Mouse (Mus musculus) intestine, embryonic 14.5 days (tissue): Measurements from ENCODE around the gene Dgka. TPM values are rescaled to one million over a fixed set of nuclear protein-coding genes. Genes with fewer than 3 reads are reported as not detected.

Experiments used
- ATAC-seq: fragments of 200-750 bp; cut with Nextera tagmentation; replicated peaks from 2 replicates; pipeline ENCODE4 v1.8.0; 2017; ENCODE audit warnings: low read depth, moderate number of reproducible peaks, moderate TSS enrichment, moderate library complexity; ENCODE audit not compliant: low FRiP score, low TSS enrichment
- DNase-seq: peaks from one replicate; pipeline ENCODE4 v3.0.0-alpha.2; 2018; ENCODE audit warnings: low spot score
- H3K27ac ChIP-seq: fragments of 300-500 bp; sonication (generic); 2 replicates; pipeline ENCODE4 v1.5.1; 2014; ENCODE audit warnings: low read depth, mild to moderate bottlenecking, control low read depth
- H3K27me3 ChIP-seq: fragments of 300-500 bp; sonication (generic); replicated peaks from 2 replicates; pipeline ENCODE4 v1.6.1; 2014; ENCODE audit warnings: low read length, control low read depth; ENCODE audit not compliant: control insufficient read depth, insufficient read depth
- H3K36me3 ChIP-seq: fragments of 300-500 bp; sonication (generic); 2 replicates; pipeline ENCODE4 v1.6.1; 2014; ENCODE audit warnings: low read length, control low read depth; ENCODE audit not compliant: control insufficient read depth, insufficient read depth
- H3K4me1 ChIP-seq: fragments of 300-500 bp; sonication (generic); replicated peaks from 2 replicates; pipeline ENCODE4 v1.6.1; 2014; ENCODE audit warnings: low read length, control low read depth, mixed read lengths; ENCODE audit not compliant: control insufficient read depth, insufficient read depth
- H3K4me2 ChIP-seq: fragments of 300-500 bp; sonication (generic); 2 replicates; pipeline ENCODE4 v1.6.1; 2014; ENCODE audit warnings: low read length
- H3K4me3 ChIP-seq: fragments of 300-500 bp; sonication (generic); 2 replicates; pipeline ENCODE4 v1.5.1; 2014; ENCODE audit warnings: low read depth, low read length, control low read depth, mixed read lengths
- H3K9ac ChIP-seq: fragments of 300-500 bp; sonication (generic); 2 replicates; pipeline ENCODE4 v1.6.1; 2014; ENCODE audit warnings: mild to moderate bottlenecking, low read length
- H3K9me3 ChIP-seq: fragments of 300-500 bp; sonication (generic); 2 replicates; pipeline ENCODE4 v1.6.1; 2016; ENCODE audit warnings: low read length, control low read depth; ENCODE audit not compliant: control insufficient read depth
- WGBS: fragments of 180-500 bp; shearing (Covaris S2); extraction: QIAGEN DNeasy Blood & Tissue Kit; methylation state at CpG from one replicate; pipeline ENCODE4 v1.1.7; 2014; 5-methylcytosine and 5-hydroxymethylcytosine counted together
- polyA plus RNA-seq: library from polyadenylated mRNA; unstranded; fragments of >200 nt; fragmentation: Nextera tagmentation; extraction: Ambion mirVana; gene quantifications from 2 replicates; pipeline ENCODE4 v1.2.1, GENCODE M21; 2014

The Dgka gene
- polyA plus RNA-seq = 5.9 and 7.7 TPM in 2 replicates

DNA sequence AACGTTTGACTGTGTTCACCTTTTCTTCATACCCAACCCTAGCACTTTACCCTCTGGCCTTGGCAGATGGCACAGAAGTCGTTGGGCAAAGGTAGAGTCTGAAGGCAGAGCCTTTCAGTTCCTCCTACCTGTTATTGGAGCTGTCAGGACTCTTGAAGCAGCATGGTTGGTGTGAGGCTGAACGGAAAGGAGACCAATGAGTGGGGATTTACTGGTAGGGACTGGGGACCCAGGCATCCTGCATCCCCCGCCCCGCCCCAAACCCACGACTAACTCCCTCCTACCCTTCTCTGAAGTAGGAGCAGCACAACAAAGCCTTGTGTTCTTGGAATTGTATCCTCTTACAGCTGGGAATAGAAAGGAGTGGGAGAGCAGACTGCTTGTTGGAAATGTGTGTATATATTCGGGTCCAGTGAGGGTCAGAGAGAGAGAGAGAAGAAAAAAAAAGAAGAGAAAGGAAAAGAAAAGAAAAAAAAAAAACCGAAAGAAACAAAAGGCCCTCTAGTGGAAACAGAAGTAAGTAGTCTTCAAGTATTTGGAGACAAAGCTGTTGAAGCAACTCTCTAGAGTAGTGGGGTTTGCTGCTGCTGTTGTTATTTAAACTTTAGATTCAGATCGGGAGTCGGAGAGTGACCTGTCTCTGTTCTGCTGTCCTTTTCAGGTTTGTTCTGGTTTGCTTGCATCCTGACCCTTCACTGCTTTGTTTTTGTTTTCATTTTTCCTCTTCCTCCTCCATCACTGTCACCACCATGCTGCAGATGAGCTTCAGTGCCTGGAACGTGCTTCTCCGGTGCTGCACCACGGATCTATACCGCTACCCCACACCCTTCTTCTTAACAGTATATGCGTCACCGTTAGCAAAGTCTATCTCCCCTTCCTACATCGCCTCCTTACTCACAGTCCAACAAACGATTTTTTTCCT, at the start of gene Dgka:
Gene Dgka (minus strand): TSS at position 176 of the 922 bp plus-strand sequence.
- Histone ChIP-seq H3K27ac (no peak within 1 kb of the TSS), H3K9me3 (no peaks in the 10 kb centered on the region), H3K27me3 (peaks cover 10% of the 10 kb centered on the region), H3K4me1 (peaks cover 1% of the 10 kb centered on the region), H3K36me3 (no peaks in the 10 kb centered on the region), H3K4me2 (peak within 1 kb of the TSS; percentile 96), H3K4me3 (peak within 1 kb of the TSS; percentile 62), H3K9ac (peak within 1 kb of the TSS; percentile 63)
- WGBS = 21% methylated on average over 18 of the region's 18 CpGs
- peak; percentile 65 for DNase-seq
- no peak for ATAC-seq

DNA sequence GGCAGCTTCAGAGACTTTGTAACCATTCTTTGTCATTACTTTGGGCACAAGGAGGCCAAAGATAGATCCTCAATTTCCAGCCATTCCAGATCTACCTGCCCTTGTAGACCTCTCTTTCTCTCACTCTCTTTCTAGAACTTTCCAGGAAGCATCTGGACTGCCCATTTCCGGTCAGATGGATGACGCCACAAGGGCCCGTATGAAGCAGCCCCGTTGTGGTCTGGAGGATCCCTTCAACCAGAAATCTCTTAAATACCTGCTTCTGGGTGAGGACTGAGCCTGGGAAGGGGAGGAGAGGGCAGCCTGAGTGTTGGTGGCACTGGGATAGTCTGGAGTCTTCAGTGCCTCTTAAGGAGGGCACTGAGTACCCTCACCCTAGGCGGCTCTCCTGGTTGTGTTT, 49.7 kb upstream of the Dgka start:
- Histone ChIP-seq H3K9me3 (no peaks in the 10 kb centered on the region), H3K27ac (no peak overlapping the region), H3K4me1 (no peaks in the 10 kb centered on the region), H3K4me2 (no peak overlapping the region), H3K4me3 (no peak overlapping the region), H3K36me3 (0 out of 2 replicates have a peak, but pooled peaks cover 5% of the 10 kb centered on the region), H3K9ac (no peak overlapping the region), H3K27me3 (no peaks in the 10 kb centered on the region)
- 94% methylated on average over 5 of the region's 5 CpGs for WGBS
- no peak for DNase-seq
- ATAC-seq = no peak

DNA sequence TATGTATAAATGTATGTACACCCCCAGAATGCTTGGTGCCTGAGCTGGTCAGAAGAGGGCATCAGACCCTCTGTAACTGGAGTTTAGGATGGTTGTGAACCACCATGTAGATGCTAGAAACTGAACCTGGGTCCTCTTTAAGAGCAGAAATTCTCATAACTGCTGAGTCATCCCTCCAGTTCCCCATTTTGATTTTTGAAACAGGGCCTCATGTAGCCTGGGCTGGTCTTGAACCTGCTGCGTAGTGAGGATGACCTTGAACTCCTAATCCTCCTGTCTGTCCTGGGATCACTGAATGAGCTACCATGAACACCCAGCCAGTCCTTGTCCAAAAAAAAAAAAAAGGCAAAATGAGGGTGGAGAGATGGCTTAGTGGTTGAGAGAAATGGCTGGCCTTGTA, 48.6 kb upstream of the Dgka start:
- Histone ChIP-seq H3K9me3 (no peaks in the 10 kb centered on the region), H3K4me3 (no peak overlapping the region), H3K9ac (no peak overlapping the region), H3K4me2 (no peak overlapping the region), H3K4me1 (no peaks in the 10 kb centered on the region), H3K27me3 (no peaks in the 10 kb centered on the region), H3K27ac (no peak overlapping the region), H3K36me3 (no peaks in the 10 kb centered on the region)
- no peak for ATAC-seq
- no peak for DNase-seq
- 88% methylated on average over 1 of the region's 1 CpGs for WGBS

DNA sequence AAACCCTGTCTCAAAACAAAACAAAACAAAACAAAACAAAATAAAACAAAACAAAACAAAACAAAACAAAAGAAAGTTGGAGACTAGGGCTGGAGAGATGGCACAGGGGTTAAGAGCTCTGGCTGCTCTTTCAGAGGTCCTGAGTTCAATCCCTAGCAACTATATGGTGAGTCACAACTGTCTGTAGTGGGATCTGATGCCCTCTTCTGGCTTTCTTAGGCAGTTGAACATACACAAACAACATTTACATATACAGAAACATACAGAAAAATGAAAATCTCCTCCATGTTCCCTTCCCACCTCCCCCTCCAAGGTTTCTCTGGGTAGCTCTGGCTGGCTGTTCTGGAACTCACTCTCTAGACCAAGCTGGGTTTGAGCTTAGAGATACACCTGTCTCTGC, 47.4 kb upstream of the Dgka start:
- no peak for DNase-seq
- H3K27ac ChIP-seq = no peak overlapping the region
- no peaks in the 10 kb centered on the region for H3K4me1 ChIP-seq
- H3K36me3 ChIP-seq = no peaks in the 10 kb centered on the region
- no peak overlapping the region for H3K4me2 ChIP-seq
- ATAC-seq = no peak
- no peak overlapping the region for H3K4me3 ChIP-seq
- H3K9ac ChIP-seq = no peak overlapping the region
- no peaks in the 10 kb centered on the region for H3K27me3 ChIP-seq
- no peaks in the 10 kb centered on the region for H3K9me3 ChIP-seq

DNA sequence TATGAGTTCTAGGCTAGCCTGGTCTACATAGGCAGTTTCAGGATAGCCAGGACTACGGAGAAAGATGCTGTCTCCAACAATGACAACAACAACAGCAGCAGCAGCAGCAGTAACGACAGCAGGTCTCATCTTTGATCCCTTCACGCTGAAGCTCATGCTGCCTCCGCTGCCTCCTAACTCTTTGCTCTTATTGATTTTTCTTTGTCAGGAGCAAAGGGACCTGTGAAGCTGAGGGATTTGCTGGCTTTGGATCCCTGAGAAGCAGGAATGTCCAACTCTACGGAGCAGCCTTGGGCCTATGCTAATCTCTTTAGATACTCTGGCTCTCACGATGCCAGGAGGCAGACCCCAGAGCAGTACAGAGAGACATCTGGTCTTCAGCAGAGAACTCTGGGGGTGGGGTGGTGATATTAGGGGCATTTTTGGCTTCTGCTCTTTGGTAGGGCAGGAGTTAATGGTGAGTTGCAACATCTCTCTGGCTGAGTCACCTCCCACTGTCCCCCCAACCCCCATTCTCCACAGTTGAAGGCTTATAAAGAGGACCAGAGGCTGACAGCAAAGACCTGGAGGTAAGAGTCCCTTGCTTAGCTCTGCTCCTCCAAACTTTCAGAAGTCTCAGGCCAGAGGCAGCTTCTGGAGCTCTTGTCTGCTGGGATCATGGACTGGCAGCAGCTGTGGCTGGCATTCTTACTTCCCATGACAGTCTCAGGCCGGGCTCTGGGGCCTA, 45.9 kb upstream of the Dgka start, which contains the start of gene Mmp19:
Gene Mmp19 (plus strand): TSS at position 513 of the 727 bp plus-strand sequence.
- Histone ChIP-seq H3K27ac (no peak within 1 kb of the TSS), H3K27me3 (no peaks in the 10 kb centered on the region), H3K9me3 (no peaks in the 10 kb centered on the region), H3K9ac (no peak within 1 kb of the TSS), H3K36me3 (no peaks in the 10 kb centered on the region), H3K4me1 (no peaks in the 10 kb centered on the region), H3K4me2 (no peak within 1 kb of the TSS), H3K4me3 (no peak within 1 kb of the TSS)
- WGBS = 64% methylated on average over 7 of the region's 7 CpGs
- ATAC-seq (no peak), DNase-seq (no peak)

DNA sequence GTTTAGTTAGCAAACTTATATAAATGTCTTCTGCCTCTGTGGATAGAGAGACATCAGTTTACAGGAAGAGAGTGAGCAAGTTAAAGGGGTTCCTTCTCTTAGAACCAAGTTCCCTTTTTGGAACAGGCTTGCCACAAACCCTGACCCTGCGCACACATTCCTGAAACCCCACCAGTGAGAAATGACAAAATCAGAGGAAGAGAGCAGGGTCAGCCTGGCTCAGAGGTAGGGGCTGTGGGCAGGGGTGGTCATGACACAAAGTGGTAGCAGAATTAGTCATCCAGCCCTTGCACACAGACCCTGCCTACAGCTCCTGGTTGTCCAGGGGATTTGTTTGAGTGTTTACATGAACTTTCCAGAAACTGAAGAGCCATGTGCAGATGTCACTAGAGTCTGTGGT, 35.5 kb upstream of the Dgka start:
- WGBS = 95% methylated on average over 1 of the region's 1 CpGs
- peak overlapping the region; percentile 38; the same call in 1 of the 2 replicates for H3K27ac ChIP-seq
- H3K9me3 ChIP-seq = no peaks in the 10 kb centered on the region
- no peak overlapping the region for H3K4me3 ChIP-seq
- no peaks in the 10 kb centered on the region for H3K36me3 ChIP-seq
- peaks cover 10% of the 10 kb centered on the region for H3K4me1 ChIP-seq
- H3K4me2 ChIP-seq = no peak overlapping the region
- no peak overlapping the region for H3K9ac ChIP-seq
- DNase-seq = no peak
- no peak for ATAC-seq
- H3K27me3 ChIP-seq = no peaks in the 10 kb centered on the region

DNA sequence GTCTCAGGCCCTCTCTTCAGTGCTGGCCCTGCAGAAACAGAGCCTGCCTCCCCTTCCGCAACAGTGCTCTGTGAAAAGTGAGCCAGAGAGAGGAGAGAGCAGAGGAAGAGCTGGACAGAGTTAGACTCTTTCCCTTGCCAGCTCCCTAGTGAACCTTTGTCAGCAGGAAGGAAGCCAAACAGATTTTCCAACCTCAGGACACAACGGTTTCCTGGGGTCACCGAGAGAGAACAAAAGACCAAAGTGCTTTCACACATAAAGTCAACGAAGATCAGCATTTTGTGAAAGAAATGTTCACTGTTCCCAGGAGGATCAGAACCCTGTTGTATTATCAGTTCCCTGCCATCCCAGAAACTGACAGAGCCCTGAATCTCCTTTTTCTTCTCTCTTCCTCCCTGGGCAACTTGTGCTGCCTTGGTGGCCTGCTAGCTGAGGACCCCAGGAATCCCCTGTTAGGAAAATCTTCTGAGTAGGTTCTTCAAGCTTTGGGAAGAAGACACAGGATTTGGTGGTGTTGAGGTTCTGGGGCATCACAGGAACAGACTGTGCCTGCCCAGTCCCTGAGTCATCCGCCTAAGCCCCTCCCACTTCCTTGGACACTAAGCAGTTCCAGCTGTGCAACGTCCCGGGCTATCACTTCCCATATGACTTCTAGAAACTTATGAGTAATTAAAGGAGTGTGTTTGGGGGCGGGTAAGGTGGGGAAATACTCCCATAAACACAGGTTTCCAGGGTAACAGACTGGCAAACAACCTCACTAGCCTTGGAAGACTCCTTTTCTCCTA, 34.5 kb upstream of the Dgka start:
- Histone ChIP-seq H3K27me3 (no peaks in the 10 kb centered on the region), H3K9ac (no peak overlapping the region), H3K36me3 (no peaks in the 10 kb centered on the region), H3K27ac (peak overlapping the region; percentile 80), H3K4me1 (peaks cover 10% of the 10 kb centered on the region), H3K4me2 (0 out of 2 replicates have a peak overlapping the region, but pooled peaks have one; percentile 2), H3K9me3 (no peaks in the 10 kb centered on the region), H3K4me3 (no peak overlapping the region)
- ATAC-seq (peak; percentile 85), DNase-seq (peak; percentile 74)
- WGBS = 25% methylated on average over 8 of the region's 8 CpGs

DNA sequence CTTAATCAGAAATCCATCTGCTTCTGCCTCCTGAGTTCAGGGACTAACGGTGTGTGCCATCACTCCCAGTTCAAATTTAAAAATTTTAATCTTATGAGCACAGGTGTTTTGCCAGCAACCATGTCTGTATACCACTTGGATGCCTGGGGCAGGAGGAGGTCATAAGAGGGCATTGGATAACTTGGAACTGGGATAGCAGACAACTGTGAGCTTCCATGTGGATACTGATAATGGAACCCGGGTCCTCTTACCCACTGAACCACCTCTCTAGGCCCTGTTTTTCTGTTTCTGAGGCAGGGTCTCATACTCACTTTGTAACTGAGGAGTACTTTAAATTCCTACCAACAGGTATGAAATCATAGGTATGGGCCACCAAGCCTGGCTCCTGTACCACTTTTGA, 33.8 kb upstream of the Dgka start:
- ATAC-seq = no peak
- Histone ChIP-seq H3K9me3 (no peaks in the 10 kb centered on the region), H3K9ac (no peak overlapping the region), H3K4me2 (no peak overlapping the region), H3K36me3 (no peaks in the 10 kb centered on the region), H3K27ac (peak overlapping the region; percentile 80; the same call in 1 of the 2 replicates), H3K4me1 (peaks cover 10% of the 10 kb centered on the region), H3K27me3 (no peaks in the 10 kb centered on the region), H3K4me3 (no peak overlapping the region)
- WGBS = 89% methylated on average over 2 of the region's 2 CpGs
- DNase-seq = no peak
